Mouse (Mus musculus): ENCODE results near the gene Nckap1. TPM values are rescaled to one million over a fixed set of nuclear protein-coding genes. Genes with fewer than 3 reads are reported as not detected.

Gene Nckap1
- polyA plus RNA-seq (2012; rRNA removed): 25.2 and 36.4 TPM in 2 replicates

DNA sequence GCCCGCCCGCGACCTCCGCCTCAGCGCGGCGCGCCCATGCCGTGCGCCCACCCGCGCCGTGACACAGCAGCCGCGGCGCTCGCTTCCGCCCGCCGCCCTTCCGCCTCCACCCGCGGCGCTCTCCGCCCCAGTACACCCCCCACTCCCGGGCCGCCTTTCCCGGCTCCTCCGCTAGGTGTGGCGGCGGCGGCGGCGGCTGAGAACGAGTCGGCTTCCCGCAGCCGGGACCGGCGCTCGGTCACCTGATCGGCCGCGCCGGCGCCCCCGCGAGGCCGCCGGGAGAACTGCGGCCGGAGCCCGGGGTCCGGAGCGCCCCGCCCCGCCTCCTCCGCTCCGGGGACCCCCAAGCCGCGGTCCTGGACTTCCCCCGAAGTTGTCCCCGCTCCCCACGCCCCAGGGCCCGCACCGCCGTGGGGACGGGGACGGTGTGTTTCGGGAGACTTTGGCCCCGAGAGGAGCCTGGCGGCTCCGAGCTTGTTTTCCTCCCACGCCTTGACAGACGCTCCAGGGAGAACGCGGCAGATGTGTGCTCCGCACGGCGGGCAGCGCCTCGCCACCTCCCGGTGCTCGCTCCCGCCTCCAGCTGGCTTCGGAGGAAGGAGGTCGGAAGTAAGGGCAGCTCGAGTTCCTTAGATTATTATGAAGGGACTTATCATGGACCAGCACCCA is at the start of gene Nckap1:
Nckap1 (minus strand) TSS at position 338 of the 669 bp plus-strand sequence.
- H3K4me1 ChIP-seq (ENCODE audit: control insufficient read depth, insufficient read depth, low read length): peaks cover 7% of the 10 kb centered on the region
- H3K4me3 ChIP-seq (replicated peaks; ENCODE audit: extremely low read depth, low read depth, low read length): peak within 1 kb of the TSS; percentile 99
- TF ChIP-seq CTCF (IDR thresholded peaks at IDR 0.05; ENCODE audit: insufficient read depth, low read length) (no peak), POLR2A (IDR thresholded peaks at IDR 0.05; ENCODE audit: borderline replicate concordance, extremely low read depth, low read depth, low read length) (peak; percentile 39; the same call in 1 of the 2 replicates)
- WGBS: under 1% methylated on average over 79 of the region's 88 CpGs
- peak; percentile 86 for DNase-seq

DNA sequence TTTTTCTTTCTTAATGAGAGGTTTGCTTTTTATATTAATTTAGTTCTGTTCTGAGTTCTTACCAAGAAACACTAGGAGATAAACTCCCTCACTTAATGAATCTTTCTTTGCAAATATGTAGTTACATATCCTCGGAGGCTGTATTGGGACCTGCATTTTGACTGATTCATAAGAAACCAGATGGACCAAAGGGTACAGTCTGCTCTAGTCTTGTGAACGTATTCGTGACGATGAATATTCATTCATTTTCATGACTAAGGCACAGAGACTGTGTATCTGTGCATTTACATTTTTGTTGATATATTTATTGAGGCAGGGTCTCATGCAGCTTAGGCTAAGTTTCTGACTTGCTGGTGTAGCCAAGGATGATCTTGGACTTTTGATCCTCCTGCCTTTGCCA is 43.3 kb upstream of the Nckap1 start:
- Histone ChIP-seq H3K4me1 (ENCODE audit: control insufficient read depth, insufficient read depth, low read length) (no peaks in the 10 kb centered on the region), H3K4me3 (replicated peaks; ENCODE audit: extremely low read depth, low read depth, low read length) (no peak overlapping the region)
- no peak for DNase-seq
- no peak for TF ChIP-seq POLR2A (IDR thresholded peaks at IDR 0.05; ENCODE audit: borderline replicate concordance, extremely low read depth, low read depth, low read length)
- no peak for TF ChIP-seq CTCF (IDR thresholded peaks at IDR 0.05; ENCODE audit: insufficient read depth, low read length)
- 95% methylated on average over 4 of the region's 4 CpGs for WGBS

DNA sequence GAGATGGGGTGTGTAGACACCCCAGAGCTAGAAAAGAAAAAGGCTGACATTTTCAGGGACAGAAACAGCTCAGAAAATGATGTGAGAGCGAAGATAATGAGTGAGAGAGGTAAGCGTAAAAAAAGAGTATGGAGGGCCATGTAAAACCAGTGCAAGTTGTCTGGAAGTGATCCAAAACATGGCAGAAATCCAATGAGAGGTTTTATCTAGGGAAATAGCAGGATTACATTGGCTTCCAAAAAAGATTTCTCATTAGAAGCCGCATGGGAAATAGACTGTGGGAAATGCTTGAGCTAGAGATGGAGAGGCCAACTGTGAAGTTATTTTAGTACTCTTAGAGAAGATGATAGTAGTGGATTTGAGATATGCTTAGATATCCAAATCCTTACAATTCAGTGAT is 40.7 kb upstream of the Nckap1 start:
- no peak for DNase-seq
- TF ChIP-seq POLR2A (IDR thresholded peaks at IDR 0.05; ENCODE audit: borderline replicate concordance, extremely low read depth, low read depth, low read length) (no peak), CTCF (IDR thresholded peaks at IDR 0.05; ENCODE audit: insufficient read depth, low read length) (no peak)
- 81% methylated on average over 3 of the region's 3 CpGs for WGBS
- Histone ChIP-seq H3K4me3 (replicated peaks; ENCODE audit: extremely low read depth, low read depth, low read length) (no peak overlapping the region), H3K4me1 (ENCODE audit: control insufficient read depth, insufficient read depth, low read length) (no peaks in the 10 kb centered on the region; the same call in 1 of the 2 replicates)

DNA sequence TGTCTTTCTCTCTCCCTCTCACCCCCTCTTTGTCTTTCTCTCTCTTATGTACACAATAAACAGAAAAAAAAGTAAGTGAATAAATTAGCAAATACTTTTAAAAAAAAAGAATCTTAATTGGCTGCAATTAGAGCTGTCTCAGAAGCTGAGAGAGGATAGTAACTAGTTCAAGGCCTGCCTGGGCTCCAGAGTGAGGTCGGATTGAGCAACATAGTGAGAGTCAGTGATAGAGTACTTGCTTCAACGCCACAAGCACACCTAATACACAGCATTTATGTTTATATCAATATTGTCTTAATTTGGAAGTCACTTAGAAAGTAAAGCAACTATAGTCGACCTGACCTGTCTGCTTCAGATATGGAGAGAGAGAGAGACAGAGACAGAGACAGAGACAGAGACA is 37.8 kb upstream of the Nckap1 start:
- no peak for DNase-seq
- 85% methylated on average over 3 of the region's 3 CpGs for WGBS
- TF ChIP-seq POLR2A (IDR thresholded peaks at IDR 0.05; ENCODE audit: borderline replicate concordance, extremely low read depth, low read depth, low read length) (no peak), CTCF (IDR thresholded peaks at IDR 0.05; ENCODE audit: insufficient read depth, low read length) (no peak)
- Histone ChIP-seq H3K4me3 (replicated peaks; ENCODE audit: extremely low read depth, low read depth, low read length) (no peak overlapping the region), H3K4me1 (ENCODE audit: control insufficient read depth, insufficient read depth, low read length) (no peaks in the 10 kb centered on the region; the same call in 1 of the 2 replicates)

DNA sequence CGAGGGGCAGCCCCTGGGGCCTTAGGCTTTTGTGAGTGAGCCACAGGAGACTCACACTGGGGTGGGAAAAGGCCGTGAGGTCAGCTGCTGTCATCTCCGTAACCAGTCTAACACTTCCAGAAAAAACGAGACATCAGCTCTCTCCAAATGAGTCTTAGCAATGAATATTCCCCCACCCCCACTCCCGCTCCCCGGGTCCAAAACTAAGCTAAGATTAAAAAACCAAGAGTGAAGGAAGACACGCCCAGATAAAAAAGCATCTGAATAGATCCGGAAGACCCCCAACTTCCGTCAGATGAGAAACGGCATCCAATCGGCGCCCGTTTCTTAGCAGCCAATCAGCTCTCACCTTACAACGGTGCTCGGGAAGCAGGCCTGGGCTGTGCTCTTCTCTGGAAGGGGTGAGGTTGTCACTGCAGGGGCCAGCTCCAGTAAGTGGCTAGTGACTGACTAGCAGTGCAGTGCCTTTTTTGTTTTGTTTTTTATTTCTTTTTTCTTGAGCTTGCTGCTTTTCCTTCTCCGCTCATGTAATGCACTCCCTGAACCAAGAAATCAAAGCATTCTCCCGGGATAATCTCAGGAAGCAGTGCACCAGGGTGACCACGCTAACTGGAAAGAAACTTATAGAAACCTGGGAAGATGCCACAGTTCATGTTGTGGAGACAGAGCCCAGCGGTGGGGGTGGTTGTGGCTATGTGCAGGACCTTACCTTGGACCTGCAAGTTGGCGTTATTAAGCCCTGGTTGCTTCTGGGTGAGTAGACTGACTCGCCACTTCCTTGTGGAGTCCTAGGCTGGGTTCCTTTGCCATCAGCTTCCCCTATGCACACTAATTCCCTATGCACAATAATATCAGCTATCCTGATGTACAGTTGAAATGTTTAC is 35.9 kb upstream of the Nckap1 start, which contains the start of the genes Dusp19 and Nup35:
Dusp19 (plus strand) TSS at position 192 of the 884 bp plus-strand sequence.
Nup35 (plus strand) TSS at position 383 of the 884 bp plus-strand sequence.
- H3K4me3 ChIP-seq (replicated peaks; ENCODE audit: extremely low read depth, low read depth, low read length): peak within 1 kb of the TSS; percentile 77
- under 1% methylated on average over 21 of the region's 21 CpGs for WGBS

DNA sequence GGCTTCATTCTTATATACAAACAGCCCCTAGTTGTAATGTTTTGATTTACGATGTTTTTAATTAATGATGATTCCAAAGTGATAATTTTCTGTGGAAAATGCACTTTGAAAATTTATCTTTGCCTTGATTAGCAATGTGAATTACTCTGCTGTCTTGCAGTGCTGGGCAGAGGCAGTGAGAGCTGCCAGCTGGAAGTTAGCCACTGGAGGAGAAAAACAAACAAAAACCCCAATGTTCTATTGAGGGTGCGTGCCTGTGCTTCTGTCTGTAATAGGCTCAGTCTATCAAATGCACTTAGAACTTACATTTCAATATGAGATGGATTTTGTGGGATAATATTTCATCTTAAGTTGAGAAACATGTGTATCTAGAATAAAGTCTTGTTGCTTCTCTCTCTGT is 31.6 kb upstream of the Nckap1 start:
- H3K4me1 ChIP-seq (ENCODE audit: control insufficient read depth, insufficient read depth, low read length): no peaks in the 10 kb centered on the region
- no peak for TF ChIP-seq POLR2A (IDR thresholded peaks at IDR 0.05; ENCODE audit: borderline replicate concordance, extremely low read depth, low read depth, low read length)
- no peak for TF ChIP-seq CTCF (IDR thresholded peaks at IDR 0.05; ENCODE audit: insufficient read depth, low read length)
- H3K4me3 ChIP-seq (replicated peaks; ENCODE audit: extremely low read depth, low read depth, low read length): no peak overlapping the region
- DNase-seq: no peak
- 56% methylated on average over 2 of the region's 2 CpGs for WGBS

More for the DNA sequence above, 35.9 kb upstream of the Nckap1 start, which contains the start of the genes Dusp19 and Nup35:
- no peaks in the 10 kb centered on the region; the same call in 1 of the 2 replicates for H3K4me1 ChIP-seq (ENCODE audit: control insufficient read depth, insufficient read depth, low read length)
- peak; percentile 96 for DNase-seq
- TF ChIP-seq POLR2A (IDR thresholded peaks at IDR 0.05; ENCODE audit: borderline replicate concordance, extremely low read depth, low read depth, low read length) (peak; percentile 93; the same call in 1 of the 2 replicates), CTCF (IDR thresholded peaks at IDR 0.05; ENCODE audit: insufficient read depth, low read length) (no peak)

DNA sequence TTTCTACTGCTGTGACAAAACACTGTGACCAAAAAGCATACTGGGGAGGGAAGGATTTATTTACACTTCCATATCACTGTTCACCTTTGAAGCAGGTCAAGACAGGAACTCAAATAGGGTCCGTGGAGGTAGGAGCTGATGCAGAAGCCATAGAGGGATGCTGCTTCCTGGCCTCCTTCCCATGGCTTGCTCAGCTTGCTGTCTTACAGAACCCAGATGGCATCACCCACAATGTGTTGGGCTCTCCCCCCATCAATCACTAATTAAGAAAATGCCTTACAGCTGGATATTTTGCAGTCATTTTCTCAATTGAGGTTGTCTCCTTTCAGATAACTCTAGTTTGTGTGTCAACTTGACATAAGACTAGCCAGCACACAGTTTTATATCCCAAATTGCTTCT is 31.1 kb upstream of the Nckap1 start:
- no peak for DNase-seq
- WGBS: 35% methylated on average over 1 of the region's 1 CpGs
- no peak for TF ChIP-seq CTCF (IDR thresholded peaks at IDR 0.05; ENCODE audit: insufficient read depth, low read length)
- TF ChIP-seq POLR2A (IDR thresholded peaks at IDR 0.05; ENCODE audit: borderline replicate concordance, extremely low read depth, low read depth, low read length): no peak
- no peak overlapping the region for H3K4me3 ChIP-seq (replicated peaks; ENCODE audit: extremely low read depth, low read depth, low read length)
- no peaks in the 10 kb centered on the region for H3K4me1 ChIP-seq (ENCODE audit: control insufficient read depth, insufficient read depth, low read length)

DNA sequence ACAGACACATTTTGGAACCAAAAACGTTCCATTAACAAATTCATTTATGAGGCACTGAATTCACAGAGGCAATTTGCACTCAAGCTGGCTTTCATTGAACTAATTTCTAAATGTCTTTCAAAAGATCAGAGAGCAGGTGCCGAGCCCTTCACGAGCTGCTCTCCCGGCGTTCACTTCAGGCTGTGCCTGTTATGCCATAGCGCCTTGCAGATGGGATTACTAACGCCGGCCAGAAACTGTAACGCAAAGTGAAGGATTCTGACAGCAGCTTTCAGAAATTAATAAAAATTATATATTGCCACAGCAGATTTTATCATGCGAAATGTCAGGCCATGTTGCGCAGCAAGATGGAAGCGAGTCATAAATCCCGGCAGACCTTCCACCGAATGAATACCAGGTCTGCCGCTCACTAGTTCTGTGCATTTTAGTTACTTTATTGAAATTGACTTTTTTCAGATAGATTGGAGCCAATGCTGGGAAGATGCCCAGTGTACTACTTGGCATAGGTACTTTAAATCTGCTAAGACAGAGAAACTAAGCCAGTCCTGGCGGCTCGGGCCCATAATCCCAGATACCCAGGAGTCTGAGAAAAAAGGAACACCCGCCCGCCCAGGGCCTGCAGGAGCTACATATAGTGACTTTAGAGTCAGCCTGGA is 22.7 kb upstream of the Nckap1 start:
- H3K4me1 ChIP-seq (ENCODE audit: control insufficient read depth, insufficient read depth, low read length): no peaks in the 10 kb centered on the region
- no peak for DNase-seq

DNA sequence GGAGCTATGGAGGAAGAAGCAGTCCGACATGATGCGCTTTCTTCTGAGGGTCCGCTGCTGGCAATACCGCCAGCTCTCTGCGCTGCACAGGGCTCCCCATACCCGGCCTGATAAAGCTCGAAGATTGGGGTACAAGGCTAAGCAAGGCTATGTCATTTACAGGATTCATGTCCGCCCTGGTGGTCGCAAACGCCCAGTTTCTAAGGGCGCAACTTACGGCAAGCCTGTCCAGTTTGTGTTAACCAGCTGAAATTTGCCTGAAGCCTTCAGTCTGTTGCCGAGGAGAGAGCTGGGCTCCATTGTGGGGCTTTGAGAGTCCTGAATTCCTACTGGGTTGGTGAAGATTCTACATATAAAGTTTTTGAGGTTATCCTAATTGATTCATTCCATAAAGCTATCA is 21.6 kb upstream of the Nckap1 start:
- TF ChIP-seq CTCF (IDR thresholded peaks at IDR 0.05; ENCODE audit: insufficient read depth, low read length) (no peak), POLR2A (IDR thresholded peaks at IDR 0.05; ENCODE audit: borderline replicate concordance, extremely low read depth, low read depth, low read length) (no peak)
- no peak for DNase-seq
- Histone ChIP-seq H3K4me1 (ENCODE audit: control insufficient read depth, insufficient read depth, low read length) (no peaks in the 10 kb centered on the region), H3K4me3 (replicated peaks; ENCODE audit: extremely low read depth, low read depth, low read length) (no peak overlapping the region)
- WGBS: 93% methylated on average over 13 of the region's 13 CpGs

More for the DNA sequence above, 22.7 kb upstream of the Nckap1 start:
- H3K4me3 ChIP-seq (replicated peaks; ENCODE audit: extremely low read depth, low read depth, low read length): no peak overlapping the region
- TF ChIP-seq CTCF (IDR thresholded peaks at IDR 0.05; ENCODE audit: insufficient read depth, low read length) (no peak), POLR2A (IDR thresholded peaks at IDR 0.05; ENCODE audit: borderline replicate concordance, extremely low read depth, low read depth, low read length) (no peak)
- WGBS: 94% methylated on average over 19 of the region's 19 CpGs
